Mouse (Mus musculus) C2C12 (cell line): ENCODE results near the gene Gpx4. TPM values are rescaled to one million over a fixed set of nuclear protein-coding genes. Genes with fewer than 3 reads are reported as not detected.
A peak's percentile ranks its signal among the peaks of the same experiment; 100 is the strongest.
"Not testable (repeated sequence)": the region's sequence is repeated elsewhere in the genome, so short reads cannot be mapped to it uniquely, and the experiment has no call there.

Experiments used
- H3K27me3 ChIP-seq: one replicate; pipeline ENCODE4 v1.6.1; 2011; ENCODE audit not compliant: control insufficient read depth, insufficient read depth, insufficient read length
- H3K36me3 ChIP-seq: one replicate; pipeline ENCODE4 v1.6.1; 2011; ENCODE audit not compliant: control insufficient read depth, insufficient read depth
- H3K4me3 ChIP-seq: one replicate; pipeline ENCODE4 v1.5.1; 2011; ENCODE audit warnings: mild to moderate bottlenecking, control low read depth; ENCODE audit not compliant: poor library complexity, insufficient read depth, severe bottlenecking
- H3K79me2 ChIP-seq: one replicate; pipeline ENCODE4 v1.6.1; 2011; ENCODE audit not compliant: control insufficient read depth, insufficient read depth
- H3K79me3 ChIP-seq: one replicate; pipeline ENCODE4 v1.6.1; 2011; ENCODE audit warnings: low read depth, control low read depth
- H3ac ChIP-seq: one replicate; pipeline ENCODE3; 2011; ENCODE audit warnings: low read depth; ENCODE audit not compliant: control insufficient read depth, insufficient read length
- CEBPB ChIP-seq: IDR thresholded peaks from one replicate; pipeline ENCODE4 v1.6.1; 2011; ENCODE audit warnings: low read depth, mild to moderate bottlenecking, control low read depth, moderate library complexity
- CTCF ChIP-seq: IDR thresholded peaks from one replicate; pipeline ENCODE4 v1.5.1; 2011; ENCODE audit not compliant: control insufficient read depth, insufficient read depth, insufficient read length
- FOSL1 ChIP-seq: IDR thresholded peaks from one replicate; pipeline ENCODE4 v1.8.0; 2011; ENCODE audit warnings: mild to moderate bottlenecking, low read length; ENCODE audit not compliant: poor library complexity, insufficient read depth, severe bottlenecking
- MAX ChIP-seq: IDR thresholded peaks from one replicate; pipeline ENCODE4 v1.6.1; 2011; ENCODE audit warnings: mild to moderate bottlenecking, control low read depth
- MYOD1 ChIP-seq: IDR thresholded peaks from one replicate; pipeline ENCODE4 v1.6.1; 2011; ENCODE audit warnings: low read depth; ENCODE audit not compliant: control insufficient read depth, insufficient read length
- MYOG ChIP-seq: IDR thresholded peaks from one replicate; pipeline ENCODE4 v1.6.1; 2011; ENCODE audit not compliant: control insufficient read depth, insufficient read length; ENCODE audit errors: extremely low read depth
- USF1 ChIP-seq: IDR thresholded peaks from one replicate; pipeline ENCODE4 v1.6.1; 2011; ENCODE audit warnings: low read depth, mild to moderate bottlenecking, control low read depth, moderate library complexity
- polyA plus RNA-seq: library from polyadenylated mRNA; unstranded; fragments of >200 nt; fragmentation: generic; extraction: Trizol; gene quantifications from one replicate; pipeline ENCODE4 v1.2.1, GENCODE M21; 2012; ENCODE audit warnings: missing spikeins

Gpx4 gene
- polyA plus RNA-seq, 1 experiment: 964 TPM

- TF ChIP-seq MYOD1 (no peak), CTCF (no peak), FOSL1 (no peak), MYOG (no peak), USF1 (no peak), MAX (no peak), CEBPB (no peak)
- Histone ChIP-seq H3K79me2 (peaks cover 39% of the 10 kb centered on the region), H3K4me3 (no peak overlapping the region), H3K27me3 (no peaks in the 10 kb centered on the region), H3K36me3 (peaks cover 41% of the 10 kb centered on the region), H3K79me3 (peaks cover 21% of the 10 kb centered on the region), H3ac (no peak overlapping the region)
These were observed 10.1 kb upstream of the Gpx4 start for GRCm38 (mm10) chr10:80036832-80037231.

- Histone ChIP-seq H3K79me3 (peaks cover 21% of the 10 kb centered on the region), H3K36me3 (peaks cover 39% of the 10 kb centered on the region), H3ac (peak within 1 kb of the TSS; percentile 96), H3K4me3 (peak within 1 kb of the TSS; percentile 100), H3K79me2 (peaks cover 39% of the 10 kb centered on the region), H3K27me3 (no peaks in the 10 kb centered on the region)
- TF ChIP-seq MYOD1: no peak
- TF ChIP-seq USF1: no peak
- TF ChIP-seq CEBPB: no peak
- TF ChIP-seq MYOG: no peak
- TF ChIP-seq MAX: peak; percentile 100
These were observed 7.4 kb upstream of the Gpx4 start, which contains the start of gene Polr2e for GRCm38 (mm10) chr10:80039559-80039979. Gene Polr2e (minus strand): TSS chr10:80039795.

- peaks cover 19% of the 10 kb centered on the region for H3K36me3 ChIP-seq
- peaks cover 30% of the 10 kb centered on the region for H3K79me2 ChIP-seq
- peaks cover 21% of the 10 kb centered on the region for H3K79me3 ChIP-seq
- not testable (repeated sequence) for H3K4me3 ChIP-seq, H3ac ChIP-seq, H3K27me3 ChIP-seq
These were observed 5.4 kb upstream of the Gpx4 start for GRCm38 (mm10) chr10:80041409-80042060.

DNA sequence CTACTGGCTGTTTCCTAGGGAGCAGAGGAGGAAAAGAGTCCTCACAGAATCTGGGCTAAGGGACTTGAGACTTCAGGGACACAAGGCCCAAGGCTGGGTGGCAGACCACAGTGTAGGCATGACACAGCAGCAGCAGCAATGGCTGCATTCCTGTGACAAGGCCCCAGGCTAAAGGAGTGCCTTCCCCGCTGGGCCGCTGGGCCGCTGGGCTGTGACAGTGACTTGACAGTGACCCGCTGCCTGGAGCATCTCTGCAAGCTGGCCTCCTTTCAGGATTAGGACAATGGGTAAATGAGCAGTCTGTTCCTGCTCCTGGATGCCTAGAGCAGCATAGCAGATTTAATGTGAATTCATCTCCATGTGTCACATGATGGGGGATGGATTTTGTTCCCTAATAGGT lies 2.9 kb upstream of the Gpx4 start:
- no peak for TF ChIP-seq CTCF
- no peak for TF ChIP-seq CEBPB
- no peak for TF ChIP-seq MYOD1
- no peak for TF ChIP-seq FOSL1
- no peak for TF ChIP-seq USF1
- no peak for TF ChIP-seq MAX
- no peak for TF ChIP-seq MYOG
- Histone ChIP-seq H3K79me3 (peaks cover 4% of the 10 kb centered on the region), H3ac (no peak overlapping the region), H3K4me3 (no peak overlapping the region), H3K36me3 (no peaks in the 10 kb centered on the region), H3K27me3 (no peaks in the 10 kb centered on the region), H3K79me2 (peaks cover 5% of the 10 kb centered on the region)

DNA sequence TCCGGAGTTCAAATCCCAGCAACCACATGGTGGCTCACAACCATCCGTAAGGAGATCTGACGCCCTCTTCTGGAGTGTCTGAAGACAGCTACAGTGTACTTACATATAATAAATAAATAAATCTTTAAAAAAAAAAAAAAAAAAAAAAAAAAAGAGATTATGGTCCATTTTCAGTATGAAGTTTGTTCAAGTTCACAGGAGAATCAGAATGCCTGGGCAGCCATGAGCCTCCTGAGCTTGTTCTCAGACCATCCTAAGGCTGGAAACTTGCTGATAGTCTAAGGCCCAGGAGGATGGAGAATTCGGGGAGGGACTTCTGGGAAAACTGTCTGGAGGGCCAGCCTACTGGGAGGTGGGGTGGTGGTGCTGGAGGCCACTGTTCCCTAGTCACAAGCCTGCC lies 1.6 kb upstream of the Gpx4 start:
- not testable (repeated sequence) for H3K27me3 ChIP-seq, H3K79me3 ChIP-seq, H3ac ChIP-seq, H3K4me3 ChIP-seq, H3K36me3 ChIP-seq, H3K79me2 ChIP-seq

DNA sequence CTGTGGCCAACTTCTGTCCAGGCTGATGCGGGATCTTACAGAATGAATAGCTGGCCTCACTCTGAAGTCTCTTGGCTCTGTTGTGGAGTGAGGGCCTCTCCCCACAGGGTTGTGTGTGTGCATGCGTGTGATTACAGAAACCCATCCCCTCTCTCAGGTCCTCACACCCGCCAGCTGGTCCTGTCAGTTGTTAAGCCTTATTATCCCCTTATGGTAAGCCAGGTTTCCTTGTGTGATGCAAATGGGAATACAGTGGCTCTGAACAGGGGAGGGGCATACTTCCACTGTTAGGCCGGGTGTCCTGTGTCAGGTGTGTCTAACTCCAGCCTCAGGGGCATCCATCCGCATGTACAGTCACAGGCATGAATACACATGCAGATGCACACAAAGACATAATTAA lies 1.2 kb upstream of the Gpx4 start:
- TF ChIP-seq MAX: no peak
- no peak for TF ChIP-seq CEBPB
- TF ChIP-seq FOSL1: no peak
- no peak for TF ChIP-seq MYOG
- no peak for TF ChIP-seq CTCF
- TF ChIP-seq MYOD1: no peak
- TF ChIP-seq USF1: no peak
- H3K27me3 ChIP-seq: no peaks in the 10 kb centered on the region
- no peak overlapping the region for H3ac ChIP-seq
- no peaks in the 10 kb centered on the region for H3K36me3 ChIP-seq
- no peak overlapping the region for H3K4me3 ChIP-seq
- no peaks in the 10 kb centered on the region for H3K79me2 ChIP-seq
- H3K79me3 ChIP-seq: no peaks in the 10 kb centered on the region
